In the genomic region with DNA sequence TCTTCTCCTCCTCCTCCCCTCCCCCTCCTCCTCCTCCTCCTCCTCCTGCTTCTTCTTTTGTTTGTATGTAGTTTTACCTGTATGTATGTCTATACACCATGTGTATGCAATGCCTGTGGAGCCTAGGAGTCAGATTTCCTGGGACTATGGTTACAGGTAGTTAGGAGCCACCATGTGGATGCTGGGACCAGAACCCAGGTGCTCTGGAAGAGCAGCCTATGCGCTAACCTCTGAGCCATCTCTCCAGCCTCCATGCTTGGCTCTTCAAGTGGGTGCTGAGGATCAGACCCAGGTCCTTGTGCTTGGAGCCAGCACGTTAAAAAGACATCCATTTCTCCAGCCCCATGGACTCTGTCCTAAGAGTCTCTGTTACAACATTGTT, we compare ENCODE assay signal across 22 mouse cellular contexts. TPM values are rescaled to one million over a fixed set of nuclear protein-coding genes. Genes with fewer than 3 reads are reported as not detected.
"Had no signal": no experiment of that assay in that cellular context is flagged by ENCODE, and none has a peak within 500 bp of the region (broad histone marks: within the 10 kb centered on the region; RNA-seq: fewer than 3 reads in every experiment).

No protein-coding gene starts in this region.

- H3K27ac ChIP-seq: lung, embryonic 15.5 days; macrophage; midbrain, embryonic 13.5 days; midbrain, embryonic 15.5 days; neural tube, embryonic 13.5 days; neural tube, embryonic 15.5 days; stomach, embryonic 15.5 days; stomach, postnatal 0 days had no signal

- H3K36me3 ChIP-seq: midbrain, embryonic 15.5 days; stomach, embryonic 15.5 days had no signal

- H3K4me1 ChIP-seq: lung, embryonic 15.5 days; midbrain, embryonic 13.5 days; midbrain, embryonic 15.5 days; neural tube, embryonic 13.5 days; neural tube, embryonic 15.5 days; stomach, embryonic 15.5 days had no signal

- DNase-seq: lung, adult 2 months; lung, postnatal 14 days; lung, postnatal 36 days; right cerebral cortex, postnatal 14 days; thymus, adult 2 months; thymus, postnatal 25 days; thymus, postnatal 4 days had no signal

- H3K4me3 ChIP-seq: lung, embryonic 15.5 days; megakaryocyte, embryonic 14.5 days; midbrain, embryonic 13.5 days; midbrain, embryonic 15.5 days; myocyte; neural tube, embryonic 13.5 days; neural tube, embryonic 15.5 days; stomach, embryonic 15.5 days had no signal

- H3K27me3 ChIP-seq: lung, embryonic 15.5 days; megakaryocyte, embryonic 14.5 days; midbrain, embryonic 13.5 days; midbrain, embryonic 15.5 days; neural tube, embryonic 13.5 days; neural tube, embryonic 15.5 days; stomach, embryonic 15.5 days had no signal

- H3K9me3 ChIP-seq: lung, embryonic 15.5 days; megakaryocyte, embryonic 14.5 days; midbrain, embryonic 13.5 days; midbrain, embryonic 15.5 days; neural tube, embryonic 13.5 days; neural tube, embryonic 15.5 days; stomach, embryonic 15.5 days had no signal

- ATAC-seq: lung, postnatal 0 days; midbrain, embryonic 13.5 days; midbrain, embryonic 15.5 days had no signal

- H3K9ac ChIP-seq: lung, embryonic 15.5 days; midbrain, embryonic 13.5 days; midbrain, embryonic 15.5 days; neural tube, embryonic 13.5 days; neural tube, embryonic 15.5 days; stomach, embryonic 15.5 days had no signal

- H3K4me2 ChIP-seq: lung, embryonic 15.5 days; midbrain, embryonic 11.5 days; midbrain, embryonic 13.5 days; midbrain, embryonic 15.5 days; neural tube, embryonic 13.5 days; neural tube, embryonic 15.5 days; stomach, embryonic 15.5 days had no signal

RNA-seq across cellular contexts. Expression of gene Gal3st2, which starts 24.6 kb away (rescaled TPM):
- total RNA-seq: megakaryocyte progenitor cell, adult 5-6 weeks had no signal
- polyA plus RNA-seq: liver, embryonic 16.5 days; midbrain, embryonic 11.5 days; midbrain, embryonic 13.5 days; midbrain, embryonic 15.5 days; neural tube, embryonic 11.5 days; neural tube, embryonic 13.5 days; neural tube, embryonic 15.5 days had no signal
